Mouse (Mus musculus) heart, embryonic 12.5 days (tissue): ENCODE data around the gene Oasl2. TPM values are rescaled to one million over a fixed set of nuclear protein-coding genes. Genes with fewer than 3 reads are reported as not detected.
A peak's percentile ranks its signal among the peaks of the same experiment; 100 is the strongest.
"Not testable (repeated sequence)": the region's sequence is repeated elsewhere in the genome, so short reads cannot be mapped to it uniquely, and the experiment has no call there.

Experiments
- ATAC-seq: fragments of 200-750 bp; cut with Nextera tagmentation; 2 replicates; pipeline ENCODE4 v1.8.0; 2017; ENCODE audit warnings: moderate TSS enrichment, moderate library complexity; ENCODE audit not compliant: insufficient number of reproducible peaks, low FRiP score
- H3K27ac ChIP-seq: fragments of 300-500 bp; sonication (generic); 2 replicates; pipeline ENCODE4 v1.5.1; 2016; ENCODE audit warnings: mild to moderate bottlenecking, moderate library complexity; ENCODE audit not compliant: poor library complexity, severe bottlenecking
- H3K27me3 ChIP-seq: fragments of 300-500 bp; sonication (generic); replicated peaks from 2 replicates; pipeline ENCODE4 v1.6.1; 2016; ENCODE audit warnings: mild to moderate bottlenecking, moderate library complexity
- H3K36me3 ChIP-seq: fragments of 300-500 bp; sonication (generic); 2 replicates; pipeline ENCODE4 v1.6.1; 2016; ENCODE audit warnings: mild to moderate bottlenecking, moderate library complexity
- H3K4me1 ChIP-seq: fragments of 300-500 bp; sonication (generic); replicated peaks from 2 replicates; pipeline ENCODE4 v1.6.1; 2016; ENCODE audit warnings: mild to moderate bottlenecking
- H3K4me2 ChIP-seq: fragments of 300-500 bp; sonication (generic); 2 replicates; pipeline ENCODE4 v1.6.1; 2016; ENCODE audit warnings: mild to moderate bottlenecking, moderate library complexity
- H3K4me3 ChIP-seq: fragments of 300-500 bp; sonication (generic); 2 replicates; pipeline ENCODE4 v1.5.1; 2016; ENCODE audit warnings: mild to moderate bottlenecking
- H3K9ac ChIP-seq: fragments of 300-500 bp; sonication (generic); 2 replicates; pipeline ENCODE4 v1.6.1; 2016; ENCODE audit warnings: mild to moderate bottlenecking, moderate library complexity
- H3K9me3 ChIP-seq: fragments of 300-500 bp; sonication (generic); replicated peaks from 2 replicates; pipeline ENCODE4 v1.6.1; 2016; ENCODE audit warnings: mild to moderate bottlenecking, moderate library complexity
- WGBS: fragments of 180-500 bp; shearing (Covaris S2); methylation state at CpG from one replicate; pipeline ENCODE4 v1.1.7; 2016; 5-methylcytosine and 5-hydroxymethylcytosine counted together
- polyA plus RNA-seq: library from polyadenylated mRNA; unstranded; fragments of >200 nt; fragmentation: Nextera tagmentation; extraction: Ambion mirVana; gene quantifications from 2 replicates; pipeline ENCODE4 v1.2.1, GENCODE M21; 2016

Oasl2 gene
- polyA plus RNA-seq, 1 experiment from 2014 or later = 3.8 TPM

GRCm38 (mm10) chr5:114941138-114941537 lies 44.4 kb downstream of the Oasl2 start:
- H3K9ac ChIP-seq, H3K4me1 ChIP-seq, H3K4me3 ChIP-seq, H3K27me3 ChIP-seq, H3K9me3 ChIP-seq, H3K4me2 ChIP-seq, H3K36me3 ChIP-seq, H3K27ac ChIP-seq, ATAC-seq: not testable (repeated sequence)
- 51% methylated on average over 3 of the region's 3 CpGs for WGBS

- peak; percentile 92 for ATAC-seq
- WGBS = under 1% methylated on average over 39 of the region's 39 CpGs
- H3K36me3 ChIP-seq = peaks cover 20% of the 10 kb centered on the region
Observed at GRCm38 (mm10) chr5:114942074-114942765, 45.5 kb downstream of the Oasl2 start, which contains the start of gene 2210016L21Rik. TSS of gene 2210016L21Rik (plus strand) at chr5:114942158.

GRCm38 (mm10) chr5:114942766-114943130 lies 46.0 kb downstream of the Oasl2 start:
- no peaks in the 10 kb centered on the region for H3K27me3 ChIP-seq
- H3K4me3 ChIP-seq = peak overlapping the region; percentile 68
- H3K36me3 ChIP-seq = peaks cover 25% of the 10 kb centered on the region
- H3K4me1 ChIP-seq = peaks cover 3% of the 10 kb centered on the region; the same call in 1 of the 2 replicates
- H3K9ac ChIP-seq = peak overlapping the region; percentile 85
- H3K27ac ChIP-seq = no peak overlapping the region
- peak overlapping the region; percentile 86 for H3K4me2 ChIP-seq
- 39% methylated on average over 4 of the region's 4 CpGs for WGBS
- 0 out of 2 replicates have a peak, but pooled peaks cover 5% of the 10 kb centered on the region for H3K9me3 ChIP-seq
- no peak for ATAC-seq

More at GRCm38 (mm10) chr5:114942074-114942765, 45.5 kb downstream of the Oasl2 start, which contains the start of gene 2210016L21Rik:
- peak within 1 kb of the TSS; percentile 62; the same call in 1 of the 2 replicates for H3K27ac ChIP-seq
- peak within 1 kb of the TSS; percentile 68 for H3K4me3 ChIP-seq
- 0 out of 2 replicates have a peak, but pooled peaks cover 5% of the 10 kb centered on the region for H3K9me3 ChIP-seq
- H3K9ac ChIP-seq = peak within 1 kb of the TSS; percentile 85
- H3K4me2 ChIP-seq = peak within 1 kb of the TSS; percentile 86
- peaks cover 3% of the 10 kb centered on the region; the same call in 1 of the 2 replicates for H3K4me1 ChIP-seq
- H3K27me3 ChIP-seq = no peaks in the 10 kb centered on the region

GRCm38 (mm10) chr5:114945072-114945471 lies 48.3 kb downstream of the Oasl2 start:
- Histone ChIP-seq H3K4me3 (no peak overlapping the region), H3K27ac (no peak overlapping the region), H3K36me3 (peaks cover 48% of the 10 kb centered on the region), H3K4me1 (peaks cover 14% of the 10 kb centered on the region; the same call in 1 of the 2 replicates), H3K9ac (no peak overlapping the region), H3K9me3 (no peaks in the 10 kb centered on the region), H3K27me3 (no peaks in the 10 kb centered on the region), H3K4me2 (no peak overlapping the region)
- 95% methylated on average over 10 of the region's 10 CpGs for WGBS
- ATAC-seq = no peak

- H3K9me3 ChIP-seq = no peaks in the 10 kb centered on the region
- H3K4me2 ChIP-seq = no peak overlapping the region
Observed at GRCm38 (mm10) chr5:114948891-114949290, 52.2 kb downstream of the Oasl2 start.

GRCm38 (mm10) chr5:114949316-114949715 lies 52.6 kb downstream of the Oasl2 start:
- H3K9me3 ChIP-seq = no peaks in the 10 kb centered on the region
- peaks cover 48% of the 10 kb centered on the region for H3K36me3 ChIP-seq
- H3K9ac ChIP-seq = no peak overlapping the region
- peaks cover 15% of the 10 kb centered on the region; the same call in 1 of the 2 replicates for H3K4me1 ChIP-seq
- 60% methylated on average over 5 of the region's 5 CpGs for WGBS
- no peak overlapping the region for H3K4me2 ChIP-seq
- H3K4me3 ChIP-seq = no peak overlapping the region
- ATAC-seq = no peak
- no peaks in the 10 kb centered on the region for H3K27me3 ChIP-seq
- no peak overlapping the region for H3K27ac ChIP-seq

More at GRCm38 (mm10) chr5:114948891-114949290, 52.2 kb downstream of the Oasl2 start:
- Histone ChIP-seq H3K4me3 (no peak overlapping the region), H3K9ac (no peak overlapping the region), H3K27ac (no peak overlapping the region), H3K36me3 (peaks cover 48% of the 10 kb centered on the region), H3K4me1 (peaks cover 15% of the 10 kb centered on the region; the same call in 1 of the 2 replicates), H3K27me3 (no peaks in the 10 kb centered on the region)
- peak; percentile 58 for ATAC-seq
- WGBS = 52% methylated on average over 6 of the region's 6 CpGs

GRCm38 (mm10) chr5:114949812-114950211 lies 53.1 kb downstream of the Oasl2 start:
- Histone ChIP-seq H3K4me1 (peaks cover 15% of the 10 kb centered on the region; the same call in 1 of the 2 replicates), H3K4me3 (no peak overlapping the region), H3K9me3 (no peaks in the 10 kb centered on the region), H3K9ac (no peak overlapping the region), H3K4me2 (no peak overlapping the region), H3K36me3 (peaks cover 48% of the 10 kb centered on the region), H3K27me3 (no peaks in the 10 kb centered on the region), H3K27ac (no peak overlapping the region)
- WGBS = 84% methylated on average over 9 of the region's 9 CpGs
- ATAC-seq = no peak

DNA sequence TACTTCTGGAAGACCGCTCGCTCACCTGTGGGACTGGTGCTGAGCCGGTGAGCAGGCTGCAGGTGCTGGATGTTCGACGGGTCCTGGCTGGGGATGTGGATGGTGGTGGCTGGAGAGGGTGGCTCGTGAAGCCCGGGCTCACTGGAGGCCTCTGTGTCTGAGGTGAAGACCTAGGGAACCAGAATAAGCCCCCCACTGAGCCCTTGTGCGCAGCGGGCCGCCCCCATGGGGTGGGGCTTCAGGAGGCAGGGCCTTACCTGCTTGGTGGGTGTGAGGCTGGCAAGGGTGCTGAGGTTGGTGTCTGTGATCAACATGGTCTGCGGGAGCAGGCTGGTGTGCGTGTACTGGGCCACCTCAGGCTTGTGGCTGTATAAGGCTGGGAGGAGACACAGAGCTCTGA lies 53.9 kb downstream of the Oasl2 start:
- 0 out of 2 replicates have a peak, but pooled peaks have one; percentile 12 for ATAC-seq
- H3K27me3 ChIP-seq = no peaks in the 10 kb centered on the region
- peaks cover 15% of the 10 kb centered on the region; the same call in 1 of the 2 replicates for H3K4me1 ChIP-seq
- H3K4me2 ChIP-seq = no peak overlapping the region
- no peak overlapping the region for H3K27ac ChIP-seq
- no peaks in the 10 kb centered on the region for H3K9me3 ChIP-seq
- no peak overlapping the region for H3K4me3 ChIP-seq
- WGBS = 61% methylated on average over 12 of the region's 12 CpGs
- peaks cover 44% of the 10 kb centered on the region for H3K36me3 ChIP-seq
- no peak overlapping the region for H3K9ac ChIP-seq

DNA sequence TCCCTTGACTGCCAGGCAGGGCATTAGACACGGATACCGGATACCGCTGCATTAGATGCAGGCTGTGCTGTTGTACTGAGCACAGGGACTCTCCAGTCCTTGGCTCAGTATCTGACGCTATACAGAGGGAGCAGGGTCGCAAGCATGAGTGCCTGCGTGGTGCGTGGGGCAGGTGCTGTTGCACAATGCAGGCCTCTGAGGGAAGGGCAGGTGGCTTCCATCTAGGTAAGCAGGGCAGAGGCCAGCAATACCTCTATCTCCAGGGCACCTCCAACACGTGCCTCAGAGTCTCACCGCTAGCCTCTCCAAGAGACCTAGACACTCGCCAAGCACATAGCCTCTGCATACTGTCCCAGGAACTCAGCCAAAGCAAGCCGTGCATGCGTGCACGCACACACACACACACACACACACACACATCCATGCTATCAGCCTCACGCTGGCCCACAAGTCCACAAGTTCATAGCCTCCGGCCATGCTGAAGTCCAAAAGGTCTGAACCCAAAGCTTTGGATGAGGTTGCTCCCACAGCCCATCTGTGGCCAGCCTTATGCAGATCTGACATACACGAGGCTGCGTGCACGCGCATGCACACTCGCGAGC lies 54.6 kb downstream of the Oasl2 start:
- no peak overlapping the region for H3K27ac ChIP-seq
- no peak overlapping the region for H3K4me3 ChIP-seq
- no peak overlapping the region for H3K9ac ChIP-seq
- no peaks in the 10 kb centered on the region for H3K9me3 ChIP-seq
- no peak for ATAC-seq
- H3K27me3 ChIP-seq = no peaks in the 10 kb centered on the region
- peaks cover 37% of the 10 kb centered on the region for H3K36me3 ChIP-seq
- 79% methylated on average over 21 of the region's 21 CpGs for WGBS
- H3K4me2 ChIP-seq = no peak overlapping the region
- peaks cover 15% of the 10 kb centered on the region; the same call in 1 of the 2 replicates for H3K4me1 ChIP-seq

DNA sequence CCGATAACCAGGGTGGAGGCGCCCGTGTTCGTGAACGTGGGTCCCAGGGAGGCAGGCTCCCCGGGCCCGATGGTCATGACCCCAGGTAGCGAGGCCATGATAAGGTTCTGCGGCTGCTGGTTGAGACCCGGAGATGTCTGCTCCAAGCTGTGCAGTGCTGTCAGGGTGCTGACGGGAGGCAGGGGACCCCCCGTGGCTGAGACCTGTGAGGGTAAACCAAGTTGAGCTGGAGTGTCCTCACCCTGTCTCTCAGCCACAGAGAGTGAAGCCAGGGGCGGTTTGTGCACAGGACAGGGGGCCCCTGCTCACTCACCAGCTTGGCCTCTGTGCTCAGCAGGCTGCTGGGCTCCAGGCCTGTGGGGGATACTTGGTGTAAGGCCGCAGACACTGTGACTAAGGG lies 56.6 kb downstream of the Oasl2 start:
- Histone ChIP-seq H3K4me1 (peaks cover 15% of the 10 kb centered on the region; the same call in 1 of the 2 replicates), H3K27me3 (no peaks in the 10 kb centered on the region), H3K4me2 (no peak overlapping the region), H3K36me3 (peaks cover 17% of the 10 kb centered on the region), H3K4me3 (no peak overlapping the region), H3K27ac (no peak overlapping the region), H3K9ac (no peak overlapping the region), H3K9me3 (no peaks in the 10 kb centered on the region)
- ATAC-seq = no peak
- 78% methylated on average over 14 of the region's 14 CpGs for WGBS

- 0 out of 2 replicates have a peak, but pooled peaks cover 2% of the 10 kb centered on the region for H3K4me1 ChIP-seq
- no peak overlapping the region for H3K9ac ChIP-seq
- ATAC-seq = no peak
- H3K27me3 ChIP-seq = 0 out of 2 replicates have a peak, but pooled peaks cover 7% of the 10 kb centered on the region
- no peak overlapping the region for H3K27ac ChIP-seq
- WGBS = 82% methylated on average over 5 of the region's 5 CpGs
- no peak overlapping the region for H3K4me3 ChIP-seq
- no peak overlapping the region for H3K4me2 ChIP-seq
- no peaks in the 10 kb centered on the region; the same call in 1 of the 2 replicates for H3K9me3 ChIP-seq
- no peaks in the 10 kb centered on the region for H3K36me3 ChIP-seq
Observed at GRCm38 (mm10) chr5:114958069-114958468, 61.3 kb downstream of the Oasl2 start.
